Mouse (Mus musculus): ENCODE results near the gene Ccdc28a. TPM values are rescaled to one million over a fixed set of nuclear protein-coding genes. Genes with fewer than 3 reads are reported as not detected.

Gene Ccdc28a
- 22.1 and 24.6 TPM in 2 replicates for polyA plus RNA-seq (2015; fragmentation: Nextera tagmentation; extraction: Ambion mirVana)

DNA sequence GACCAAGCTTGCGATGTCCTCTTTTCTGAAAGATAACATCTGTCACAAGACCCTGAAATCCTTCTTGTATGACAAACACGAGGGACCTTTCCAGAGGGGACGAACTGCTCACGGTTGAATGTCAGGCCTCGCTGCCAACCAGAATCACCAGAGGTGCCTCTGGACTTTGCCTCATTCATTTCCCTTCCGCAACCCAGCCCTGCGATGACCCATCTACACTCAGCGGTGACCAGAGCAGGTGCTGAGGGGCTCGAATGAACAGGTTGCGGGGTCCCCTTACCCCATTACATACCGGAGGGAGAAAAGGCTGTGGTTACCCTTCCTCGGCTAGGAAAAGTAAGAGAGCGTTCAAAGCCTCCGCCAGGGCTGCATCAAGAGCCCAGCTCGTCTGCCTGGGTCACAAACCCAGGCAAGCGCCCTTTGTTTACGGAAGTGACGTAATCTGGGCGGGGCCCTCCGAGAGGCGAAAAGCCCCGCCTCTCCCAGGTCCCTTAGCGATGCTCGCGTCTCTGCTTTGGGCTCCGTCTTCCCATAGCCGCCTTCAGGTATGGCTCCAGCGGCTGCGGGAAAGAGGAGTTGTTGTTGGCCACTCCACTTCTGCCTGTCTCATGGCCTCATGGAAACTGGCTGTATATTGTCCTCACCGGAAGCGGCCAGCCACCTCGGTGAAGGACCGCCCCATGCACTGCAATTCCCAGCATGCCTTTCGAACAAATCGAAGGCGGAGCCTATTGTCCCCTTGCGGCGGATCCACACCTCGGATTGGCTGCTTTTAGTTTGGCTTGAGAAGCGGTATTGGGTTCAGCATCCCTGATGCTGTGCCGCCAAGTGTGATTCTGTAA is at the start of gene Ccdc28a:
TSS of gene Ccdc28a (minus strand) at position 439 of the 842 bp plus-strand sequence.
- Histone ChIP-seq H3K4me2 (replicated peaks) (peak within 1 kb of the TSS; percentile 70), H3K4me3 (replicated peaks) (peak within 1 kb of the TSS; percentile 74), H3K27ac (peak within 1 kb of the TSS; percentile 82), H3K36me3 (no peaks in the 10 kb centered on the region), H3K27me3 (replicated peaks) (no peaks in the 10 kb centered on the region), H3K4me1 (replicated peaks) (0 out of 2 replicates have a peak, but pooled peaks cover 4% of the 10 kb centered on the region), H3K9me3 (no peaks in the 10 kb centered on the region), H3K9ac (peak within 1 kb of the TSS; percentile 57)
- 1% methylated on average over 41 of the region's 41 CpGs for WGBS
- ATAC-seq: peak; percentile 99

DNA sequence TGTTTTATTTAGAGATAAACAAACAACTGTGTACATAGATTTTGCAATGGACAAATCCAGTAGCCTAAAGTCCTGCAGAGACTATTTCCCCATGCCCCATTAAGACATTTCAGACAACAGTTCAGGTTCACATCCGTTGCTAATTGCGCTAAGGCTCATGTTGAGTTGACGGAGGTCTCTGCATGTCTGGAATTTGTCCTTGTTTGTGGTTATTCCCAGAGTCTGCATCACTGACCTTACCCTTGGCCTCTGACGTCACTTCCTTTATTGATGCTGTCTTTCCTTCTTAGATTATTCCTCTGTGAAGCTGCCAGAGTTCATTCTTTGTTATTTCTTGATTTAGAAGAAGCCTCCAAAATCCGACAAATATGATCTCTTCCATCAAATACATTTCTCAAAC is 49.2 kb upstream of the Ccdc28a start:
- H3K9me3 ChIP-seq: no peaks in the 10 kb centered on the region
- H3K9ac ChIP-seq: no peak overlapping the region
- WGBS: 79% methylated on average over 5 of the region's 5 CpGs
- H3K27ac ChIP-seq: no peak overlapping the region
- no peak for ATAC-seq
- H3K4me1 ChIP-seq (replicated peaks): no peaks in the 10 kb centered on the region
- H3K4me2 ChIP-seq (replicated peaks): no peak overlapping the region
- H3K27me3 ChIP-seq (replicated peaks): no peaks in the 10 kb centered on the region
- H3K36me3 ChIP-seq: no peaks in the 10 kb centered on the region
- no peak overlapping the region for H3K4me3 ChIP-seq (replicated peaks)

DNA sequence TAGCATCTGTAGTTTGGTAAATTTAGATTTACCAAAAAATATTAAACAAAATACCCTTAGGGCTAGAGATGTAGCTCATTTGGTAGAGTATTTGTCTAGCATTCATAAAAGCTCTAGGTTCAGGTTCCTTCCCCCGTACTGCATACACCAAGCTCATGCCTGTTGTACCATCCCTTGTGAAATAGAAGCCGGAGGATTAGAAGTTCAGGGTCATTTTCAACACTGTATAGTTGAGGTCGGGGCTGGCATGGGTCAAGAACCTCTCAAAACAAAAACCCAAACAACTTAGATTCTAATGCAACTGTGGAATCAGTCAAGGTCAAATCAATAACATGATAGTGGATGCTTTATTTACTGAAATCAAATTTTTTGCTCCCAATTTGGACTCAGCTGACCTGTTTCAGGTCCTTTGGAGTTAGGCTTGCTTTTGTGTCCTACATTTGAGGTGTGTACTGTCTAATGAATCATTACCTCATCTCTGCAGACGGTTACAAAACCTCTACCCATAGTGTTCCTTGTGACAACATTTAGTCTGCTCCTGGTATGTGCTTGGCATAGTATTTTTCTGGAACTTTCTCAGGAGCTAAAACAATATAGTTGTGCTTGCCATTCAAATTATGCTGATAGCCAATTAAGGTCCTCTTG is 41.4 kb upstream of the Ccdc28a start:
- Histone ChIP-seq H3K27ac (no peak overlapping the region), H3K9ac (no peak overlapping the region), H3K4me3 (replicated peaks) (no peak overlapping the region), H3K36me3 (no peaks in the 10 kb centered on the region), H3K4me2 (replicated peaks) (no peak overlapping the region), H3K9me3 (no peaks in the 10 kb centered on the region), H3K27me3 (replicated peaks) (no peaks in the 10 kb centered on the region), H3K4me1 (replicated peaks) (no peaks in the 10 kb centered on the region)
- WGBS: 80% methylated on average over 4 of the region's 4 CpGs
- no peak for ATAC-seq

DNA sequence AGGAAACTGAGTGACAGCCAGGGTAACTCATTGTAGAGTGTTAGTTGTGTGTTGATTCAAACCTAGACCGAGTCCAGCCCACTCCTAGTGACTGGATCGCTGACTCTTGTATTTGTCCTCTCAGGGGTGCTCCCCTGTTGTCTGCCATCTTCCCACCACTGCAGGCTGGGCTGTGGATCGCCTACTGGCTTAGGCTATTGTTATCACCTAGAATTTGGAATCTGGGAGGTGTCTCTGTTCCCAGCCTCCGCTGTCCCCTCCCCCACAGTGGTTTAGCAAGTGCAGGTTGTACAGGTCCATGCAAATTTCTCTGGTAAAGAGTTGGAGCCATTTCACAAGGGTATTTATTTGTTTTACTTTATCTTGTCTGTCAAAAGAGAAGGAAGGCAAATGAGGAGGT is 16.5 kb upstream of the Ccdc28a start:
- no peak for ATAC-seq
- Histone ChIP-seq H3K27me3 (replicated peaks) (no peaks in the 10 kb centered on the region), H3K4me1 (replicated peaks) (no peaks in the 10 kb centered on the region), H3K36me3 (no peaks in the 10 kb centered on the region), H3K9me3 (no peaks in the 10 kb centered on the region), H3K4me2 (replicated peaks) (no peak overlapping the region), H3K27ac (no peak overlapping the region), H3K9ac (no peak overlapping the region), H3K4me3 (replicated peaks) (no peak overlapping the region)
- WGBS: 62% methylated on average over 4 of the region's 4 CpGs

DNA sequence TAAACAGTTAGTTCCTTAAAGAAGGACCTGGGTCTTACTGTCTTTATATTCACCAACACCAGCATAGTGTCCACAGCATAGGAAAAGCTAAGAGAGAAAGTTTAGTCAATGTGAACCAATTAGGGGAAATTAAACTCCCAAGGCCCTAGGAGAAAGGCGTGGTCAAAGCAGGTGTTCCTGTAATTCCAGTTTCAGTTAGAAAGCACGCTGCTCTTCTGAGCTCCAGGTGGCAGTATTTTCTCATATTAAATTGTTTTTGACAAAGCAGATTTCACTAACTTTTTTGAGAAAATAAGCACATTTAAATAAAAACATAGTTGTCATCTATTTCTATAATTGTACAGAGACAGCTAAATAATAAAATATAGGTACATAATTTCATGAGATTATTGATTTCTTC is 8.8 kb upstream of the Ccdc28a start:
- no peaks in the 10 kb centered on the region for H3K36me3 ChIP-seq
- 49% methylated on average over 2 of the region's 2 CpGs for WGBS

DNA sequence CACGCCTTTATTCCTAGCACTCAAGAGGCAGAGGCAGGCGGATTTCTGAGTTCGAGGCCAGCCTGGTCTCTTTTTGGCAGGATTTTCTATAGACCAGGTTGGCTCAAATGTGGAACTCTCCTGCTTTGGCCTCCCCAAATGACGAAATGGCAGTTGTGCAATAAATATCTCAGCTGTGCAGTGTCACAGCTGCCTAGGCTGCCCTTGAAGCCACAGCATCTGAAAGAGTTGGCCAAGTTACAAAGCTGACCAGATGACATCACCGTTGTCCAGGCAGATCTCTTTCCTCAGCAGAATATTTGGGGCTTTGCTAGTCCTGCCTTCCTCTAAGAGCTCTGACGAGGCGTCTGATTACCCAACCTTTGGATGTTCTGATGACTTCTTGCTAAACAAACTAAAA is 2.4 kb upstream of the Ccdc28a start:
- WGBS: 87% methylated on average over 7 of the region's 7 CpGs
- Histone ChIP-seq H3K36me3 (no peaks in the 10 kb centered on the region), H3K9me3 (no peaks in the 10 kb centered on the region), H3K4me3 (replicated peaks) (no peak overlapping the region), H3K9ac (no peak overlapping the region), H3K4me2 (replicated peaks) (no peak overlapping the region), H3K4me1 (replicated peaks) (0 out of 2 replicates have a peak, but pooled peaks cover 4% of the 10 kb centered on the region), H3K27me3 (replicated peaks) (no peaks in the 10 kb centered on the region), H3K27ac (no peak overlapping the region)
- ATAC-seq: no peak

More for the DNA sequence above, 8.8 kb upstream of the Ccdc28a start:
- Histone ChIP-seq H3K9me3 (no peaks in the 10 kb centered on the region), H3K9ac (no peak overlapping the region), H3K4me3 (replicated peaks) (no peak overlapping the region), H3K4me2 (replicated peaks) (no peak overlapping the region), H3K4me1 (replicated peaks) (no peaks in the 10 kb centered on the region), H3K27ac (no peak overlapping the region), H3K27me3 (replicated peaks) (no peaks in the 10 kb centered on the region)
- ATAC-seq: no peak

DNA sequence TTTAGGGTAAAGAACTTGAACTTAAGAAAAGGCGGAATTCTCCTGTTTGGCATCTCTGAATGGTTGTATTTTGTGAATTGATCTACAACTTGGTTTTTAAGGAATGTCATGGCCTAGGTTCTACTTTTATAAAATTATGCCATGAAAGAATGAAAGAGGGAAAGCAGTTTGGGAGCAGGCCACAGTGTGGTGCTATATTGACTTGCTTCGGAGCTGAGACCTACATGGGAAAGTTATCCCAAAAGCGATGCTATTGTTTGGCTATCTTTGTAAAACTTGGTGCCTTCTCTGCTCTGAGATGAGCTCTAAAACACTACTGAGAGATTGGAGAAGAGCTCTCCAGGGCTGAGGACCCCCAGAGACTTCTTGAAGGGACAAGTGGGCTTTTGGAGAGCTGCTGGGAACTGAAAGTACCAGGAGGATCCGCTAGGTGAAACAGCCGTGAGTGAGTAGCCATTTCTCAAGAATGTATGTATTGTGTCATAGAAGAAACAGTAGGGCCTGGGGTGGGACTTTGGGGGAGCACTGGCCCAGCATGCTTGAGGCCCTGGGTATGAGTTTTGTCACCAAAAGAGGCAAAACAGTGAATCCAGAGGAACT is 1.6 kb upstream of the Ccdc28a start:
- Histone ChIP-seq H3K9me3 (no peaks in the 10 kb centered on the region), H3K4me3 (replicated peaks) (no peak overlapping the region), H3K27ac (no peak overlapping the region), H3K27me3 (replicated peaks) (no peaks in the 10 kb centered on the region), H3K36me3 (no peaks in the 10 kb centered on the region), H3K9ac (no peak overlapping the region), H3K4me2 (replicated peaks) (no peak overlapping the region), H3K4me1 (replicated peaks) (0 out of 2 replicates have a peak, but pooled peaks cover 4% of the 10 kb centered on the region)
- ATAC-seq: no peak
- 81% methylated on average over 5 of the region's 5 CpGs for WGBS

DNA sequence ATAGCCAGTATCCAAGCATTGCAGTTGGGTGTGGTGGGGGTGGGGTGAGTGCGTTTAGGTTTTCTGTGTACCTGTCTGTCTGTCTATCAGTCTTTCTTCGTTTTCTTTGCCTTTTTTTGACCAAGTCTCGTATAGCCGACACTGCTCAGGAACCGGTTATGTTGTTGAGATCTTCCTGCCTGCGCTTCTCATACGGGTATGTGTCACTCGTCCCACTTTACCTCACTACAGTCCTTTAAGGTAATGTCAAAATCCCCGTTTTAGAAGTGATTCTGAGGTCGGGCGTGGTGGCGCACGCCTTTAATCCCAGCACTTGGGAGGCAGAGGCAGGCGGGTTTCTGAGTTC is 577 bp upstream of the Ccdc28a start:
- Histone ChIP-seq H3K9me3 (no peaks in the 10 kb centered on the region), H3K36me3 (no peaks in the 10 kb centered on the region), H3K27ac (no peak overlapping the region), H3K27me3 (replicated peaks) (no peaks in the 10 kb centered on the region), H3K9ac (peak overlapping the region; percentile 57; the same call in 1 of the 2 replicates), H3K4me3 (replicated peaks) (peak overlapping the region; percentile 74), H3K4me2 (replicated peaks) (peak overlapping the region; percentile 70), H3K4me1 (replicated peaks) (0 out of 2 replicates have a peak, but pooled peaks cover 4% of the 10 kb centered on the region)
- peak; percentile 55 for ATAC-seq
- WGBS: 11% methylated on average over 14 of the region's 14 CpGs

DNA sequence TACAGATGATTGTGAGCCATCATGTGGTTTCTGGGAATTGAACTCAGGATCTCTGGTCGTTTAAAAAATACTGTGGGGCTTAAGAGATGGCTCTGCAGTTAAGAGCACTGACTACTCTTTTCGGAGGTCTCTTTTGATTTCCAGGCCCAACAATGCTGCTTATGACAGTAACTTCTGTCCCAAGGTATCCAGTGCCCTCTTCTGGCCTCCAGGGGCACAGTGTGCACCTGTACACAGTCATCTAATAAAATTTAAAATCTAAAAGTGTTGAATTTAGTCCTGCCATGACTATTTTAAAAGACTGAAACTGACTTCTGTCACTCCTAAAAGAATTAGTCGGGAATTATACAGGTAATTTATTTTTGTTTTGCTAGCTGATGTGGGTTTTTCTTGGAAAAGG is 907 bp downstream of the Ccdc28a start:
- H3K27me3 ChIP-seq (replicated peaks): no peaks in the 10 kb centered on the region
- 43% methylated on average over 3 of the region's 3 CpGs for WGBS
- no peak overlapping the region for H3K9ac ChIP-seq
- ATAC-seq: no peak
- no peak overlapping the region for H3K4me3 ChIP-seq (replicated peaks)
- no peak overlapping the region for H3K27ac ChIP-seq
- 0 out of 2 replicates have a peak, but pooled peaks cover 4% of the 10 kb centered on the region for H3K4me1 ChIP-seq (replicated peaks)
- peak overlapping the region; percentile 70 for H3K4me2 ChIP-seq (replicated peaks)
- H3K36me3 ChIP-seq: no peaks in the 10 kb centered on the region
- no peaks in the 10 kb centered on the region for H3K9me3 ChIP-seq

DNA sequence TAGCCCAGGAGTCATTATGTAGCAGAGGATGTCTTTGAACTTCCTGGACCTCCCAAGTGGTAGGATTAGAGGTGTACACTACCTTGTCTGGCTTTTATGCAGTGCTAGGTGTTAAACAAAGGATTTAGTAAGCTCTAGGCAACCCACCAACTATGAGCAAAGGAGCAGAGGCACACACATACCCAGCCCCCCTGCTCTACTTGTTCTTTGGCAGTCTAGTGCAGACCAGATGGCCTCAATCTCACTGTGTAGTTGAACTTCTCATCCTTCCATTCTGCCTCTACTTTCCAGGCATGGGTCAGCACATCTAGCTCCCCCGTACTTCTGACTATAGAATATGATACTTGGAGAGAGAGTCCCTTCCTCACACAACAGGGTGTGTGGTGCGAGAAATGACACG is 10.4 kb downstream of the Ccdc28a start:
- no peaks in the 10 kb centered on the region for H3K9me3 ChIP-seq
- H3K27ac ChIP-seq: no peak overlapping the region
- H3K4me3 ChIP-seq (replicated peaks): no peak overlapping the region
- H3K4me1 ChIP-seq (replicated peaks): no peaks in the 10 kb centered on the region
- no peaks in the 10 kb centered on the region for H3K27me3 ChIP-seq (replicated peaks)
- ATAC-seq: no peak
- H3K9ac ChIP-seq: no peak overlapping the region
- H3K36me3 ChIP-seq: no peaks in the 10 kb centered on the region
- no peak overlapping the region for H3K4me2 ChIP-seq (replicated peaks)
- WGBS: 88% methylated on average over 3 of the region's 3 CpGs

DNA sequence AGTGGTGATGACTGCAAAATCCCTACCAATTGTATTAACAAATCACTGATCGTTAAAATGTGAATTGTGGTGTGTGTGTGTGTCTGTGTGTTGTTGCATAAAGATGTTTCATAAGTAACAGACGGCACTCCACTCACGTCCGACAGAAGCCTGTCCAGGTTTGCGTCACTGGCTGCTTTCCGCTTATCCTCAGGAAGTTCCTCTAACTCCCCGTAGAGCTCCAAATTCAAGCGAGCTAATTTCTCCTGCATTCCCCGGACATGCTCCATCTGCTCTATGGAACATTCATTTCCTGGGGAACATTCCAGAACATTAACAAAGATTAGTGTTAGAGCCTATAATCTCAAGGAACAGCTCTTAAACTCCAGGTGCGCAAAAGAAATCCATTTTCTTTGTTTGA is 15.4 kb downstream of the Ccdc28a start:
- Histone ChIP-seq H3K4me1 (replicated peaks) (no peaks in the 10 kb centered on the region), H3K27me3 (replicated peaks) (no peaks in the 10 kb centered on the region), H3K27ac (no peak overlapping the region), H3K36me3 (no peaks in the 10 kb centered on the region), H3K4me2 (replicated peaks) (no peak overlapping the region), H3K4me3 (replicated peaks) (no peak overlapping the region), H3K9me3 (no peaks in the 10 kb centered on the region), H3K9ac (no peak overlapping the region)
- WGBS: 70% methylated on average over 10 of the region's 10 CpGs
- ATAC-seq: no peak

DNA sequence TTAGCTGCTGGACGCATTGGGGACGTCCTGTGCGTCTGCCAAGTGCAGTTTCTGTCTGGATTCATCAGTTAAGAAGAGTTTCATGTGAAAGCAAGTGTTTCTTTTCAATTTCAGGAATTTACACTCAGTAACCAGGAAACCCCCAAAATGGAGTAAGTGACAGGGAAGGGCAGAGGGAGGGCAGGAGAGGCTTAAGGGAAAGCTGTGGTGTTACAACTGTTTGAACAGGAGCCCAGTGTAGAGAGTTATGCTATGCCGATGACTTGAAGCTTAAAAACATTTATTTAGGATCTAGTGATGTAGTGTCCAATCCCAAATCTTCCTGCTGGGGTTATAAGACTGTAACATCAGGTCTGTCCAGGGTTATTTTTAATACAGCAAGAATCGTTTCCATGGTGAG is 20.7 kb downstream of the Ccdc28a start:
- no peaks in the 10 kb centered on the region for H3K36me3 ChIP-seq
- H3K27me3 ChIP-seq (replicated peaks): no peaks in the 10 kb centered on the region
- H3K4me1 ChIP-seq (replicated peaks): peaks cover 4% of the 10 kb centered on the region; the same call in 1 of the 2 replicates
- no peak overlapping the region for H3K27ac ChIP-seq
- WGBS: 76% methylated on average over 5 of the region's 5 CpGs
- H3K9me3 ChIP-seq: no peaks in the 10 kb centered on the region
- no peak overlapping the region for H3K4me3 ChIP-seq (replicated peaks)
- no peak overlapping the region for H3K4me2 ChIP-seq (replicated peaks)
- ATAC-seq: no peak
- H3K9ac ChIP-seq: no peak overlapping the region
